Mouse (Mus musculus): ENCODE data around the gene Klhdc7b. TPM values are rescaled to one million over a fixed set of nuclear protein-coding genes. Genes with fewer than 3 reads are reported as not detected.

Gene Klhdc7b
- 1 to 10 TPM in 1 of 2 experiments, under 1 TPM in 1; 0.82 to 1.0 TPM for total RNA-seq (2021)
- long read RNA-seq, experiment 1, partial matches to known transcripts, result 0 of 1 reads
- long read RNA-seq, experiment 1, other reads (novel, unspliced or antisense), result 0 of 1 reads
- long read RNA-seq, experiment 2, result 0 reads

- no peak for DNase-seq (ENCODE audit: low spot score in 2 of 2)
Measured at GRCm38 (mm10) chr15:89384617-89385016, at the start of gene Klhdc7b. Gene Klhdc7b (plus strand): TSS chr15:89384917.

- DNase-seq (ENCODE audit: low spot score in 2 of 2), result no peak
Measured at GRCm38 (mm10) chr15:89336422-89336821, 48.3 kb upstream of the Klhdc7b start.

- DNase-seq (ENCODE audit: low spot score in 2 of 2), result no peak
Measured at GRCm38 (mm10) chr15:89339696-89340095, 45.0 kb upstream of the Klhdc7b start.

GRCm38 (mm10) chr15:89340136-89340535, 44.6 kb upstream of the Klhdc7b start:
- DNase-seq (ENCODE audit: low spot score in 2 of 2), result no peak

GRCm38 (mm10) chr15:89341678-89342077, 43.0 kb upstream of the Klhdc7b start:
- no peak for DNase-seq (ENCODE audit: low spot score in 2 of 2)

- no peak for DNase-seq (ENCODE audit: low spot score in 2 of 2)
Measured at GRCm38 (mm10) chr15:89343325-89343724, 41.4 kb upstream of the Klhdc7b start.

- no peak for DNase-seq (ENCODE audit: low spot score in 2 of 2)
Measured at GRCm38 (mm10) chr15:89350447-89350846, 34.3 kb upstream of the Klhdc7b start.

GRCm38 (mm10) chr15:89351302-89351701, 33.4 kb upstream of the Klhdc7b start:
- DNase-seq (ENCODE audit: low spot score in 2 of 2), result no peak

- DNase-seq (ENCODE audit: low spot score in 2 of 2), result no peak
Measured at GRCm38 (mm10) chr15:89352054-89352453, 32.7 kb upstream of the Klhdc7b start.

- DNase-seq (ENCODE audit: low spot score in 2 of 2), result no peak
Measured at GRCm38 (mm10) chr15:89352795-89353194, 31.9 kb upstream of the Klhdc7b start.

- DNase-seq (ENCODE audit: low spot score in 2 of 2), result no peak
Measured at GRCm38 (mm10) chr15:89353837-89354236, 30.9 kb upstream of the Klhdc7b start.

- no peak for DNase-seq (ENCODE audit: low spot score in 2 of 2)
Measured at GRCm38 (mm10) chr15:89354455-89354854, 30.3 kb upstream of the Klhdc7b start.

- DNase-seq (ENCODE audit: low spot score in 2 of 2), result peak; percentile 95
Measured at GRCm38 (mm10) chr15:89355241-89356187, 29.2 kb upstream of the Klhdc7b start, which contains the start of the genes Lmf2 and Ncaph2. Gene Lmf2 (minus strand): TSS chr15:89355659. Gene Ncaph2 (plus strand): TSS chr15:89355719.

- DNase-seq (ENCODE audit: low spot score in 2 of 2), result peak in 1 of 2 experiments; percentile 42
Measured at GRCm38 (mm10) chr15:89356372-89356771, 28.3 kb upstream of the Klhdc7b start.

- DNase-seq (ENCODE audit: low spot score in 2 of 2), result no peak
Measured at GRCm38 (mm10) chr15:89358784-89359183, 25.9 kb upstream of the Klhdc7b start.

GRCm38 (mm10) chr15:89363051-89363450, 21.7 kb upstream of the Klhdc7b start:
- DNase-seq (ENCODE audit: low spot score in 2 of 2), result no peak

- no peak for DNase-seq (ENCODE audit: low spot score in 2 of 2)
Measured at GRCm38 (mm10) chr15:89365141-89365551, 19.6 kb upstream of the Klhdc7b start.

- no peak for DNase-seq (ENCODE audit: low spot score in 2 of 2)
Measured at GRCm38 (mm10) chr15:89372068-89372467, 12.6 kb upstream of the Klhdc7b start.

- DNase-seq (ENCODE audit: low spot score in 2 of 2), result no peak
Measured at GRCm38 (mm10) chr15:89372536-89372935, 12.2 kb upstream of the Klhdc7b start.

- peak; percentile 81 to 84 for DNase-seq (ENCODE audit: low spot score in 2 of 2)
Measured at GRCm38 (mm10) chr15:89373027-89373761, 11.5 kb upstream of the Klhdc7b start.

- DNase-seq (ENCODE audit: low spot score in 2 of 2), result peak; percentile 93 to 96
Measured at GRCm38 (mm10) chr15:89373762-89374248, 10.9 kb upstream of the Klhdc7b start, which contains the start of gene Sco2. Gene Sco2 (minus strand): TSS chr15:89373846.

All from left cerebral cortex, adult 18-20 months (tissue).